In genomic region chr6:126836628-126837027, GRCm38 (mm10) we compare ENCODE assay signal across 28 mouse cellular contexts. TPM values are rescaled to one million over a fixed set of nuclear protein-coding genes. Genes with fewer than 3 reads are reported as not detected.
DNase-seq lines count a peak whose midpoint lies in the region; ATAC-seq and TF ChIP-seq lines count a peak whose summit lies in the region.
"Had no signal": no experiment of that assay in that cellular context is flagged by ENCODE, and none has a peak within 500 bp of the region (broad histone marks: within the 10 kb centered on the region; RNA-seq: fewer than 3 reads in every experiment).

No protein-coding gene starts in this region.

- TF ChIP-seq CTCF in liver, adult 2 months (IDR thresholded peaks at IDR 0.05; ENCODE audit: low read depth, low read length) = no peak
- TF ChIP-seq CTCF in left cerebral cortex, adult 2 months (IDR thresholded peaks at IDR 0.05) = no peak

- no peaks in the 10 kb centered on the region for H3K4me1 ChIP-seq in liver, adult 2 months (ENCODE audit: control insufficient read depth, insufficient read depth, low read length)
- H3K4me1 ChIP-seq: embryonic facial prominence, embryonic 15.5 days; forebrain, embryonic 10.5 days; hindbrain, embryonic 13.5 days had no signal

- H3K79me2 ChIP-seq in liver, adult 2 months (ENCODE audit: control insufficient read depth, insufficient read depth, low read length) = no peaks in the 10 kb centered on the region

- WGBS in liver, adult 2 months = 86% methylated on average over 8 of the region's 8 CpGs

- no peak for TF ChIP-seq POLR2A in liver, adult 2 months (IDR thresholded peaks at IDR 0.05; ENCODE audit: extremely low read depth, insufficient read depth, low read length)

- DNase-seq in liver, adult 2 months (ENCODE audit: extremely low read depth, low read depth, low spot score) = peak; percentile 17
- no peak for DNase-seq in liver
- peak; percentile 55 for DNase-seq in induced T-regulatory cell, adult 2 months (ENCODE audit: low read depth)
- no peak for DNase-seq in urinary bladder, postnatal 4 days (ENCODE audit: low spot score in 2 of 2)
- DNase-seq in frontal cortex, adult 2 months (ENCODE audit: extremely low spot score in 1 of 2, low spot score in 1 of 2) = no peak
- DNase-seq in left cerebral cortex, adult 2 months (ENCODE audit: extremely low spot score in 1 of 2, low spot score in 2 of 2) = no peak
- DNase-seq: adrenal gland, adult 8-10 months; adrenal gland, postnatal 36 days; cerebellum, adult 11 months; cerebellum, adult 8-10 months; cerebellum, postnatal 14 days; embryo, embryonic 11 days; gastrocnemius, postnatal 36 days; heart, adult 11 months; heart, postnatal 10 days; heart, postnatal 4 days had no signal

- no peak overlapping the region for H3K27ac ChIP-seq in liver, adult 2 months (replicated peaks; ENCODE audit: insufficient read depth, low read depth, low read length)
- H3K27ac ChIP-seq in left cerebral cortex, adult 2 months = no peak overlapping the region
- H3K27ac ChIP-seq: embryonic facial prominence, embryonic 15.5 days; forebrain, embryonic 10.5 days; hindbrain, embryonic 13.5 days; hindbrain, postnatal 0 days had no signal

- peaks cover 66% of the 10 kb centered on the region for H3K36me3 ChIP-seq in liver, adult 2 months (ENCODE audit: control insufficient read depth, insufficient read depth, low read length)

- peak; percentile 75 for ATAC-seq in CD4-positive, CD25-positive, alpha-beta regulatory T cell, adult 4 months
- ATAC-seq: forebrain, embryonic 14.5 days; hindbrain, postnatal 0 days; intestine, embryonic 16.5 days had no signal

- no peak overlapping the region for H3K9ac ChIP-seq in liver, adult 2 months (ENCODE audit: low read depth, low read length)
- H3K9ac ChIP-seq: embryonic facial prominence, embryonic 15.5 days; hindbrain, embryonic 13.5 days had no signal

- no peak overlapping the region for H3K4me3 ChIP-seq in liver, adult 2 months (ENCODE audit: insufficient read depth, low read depth, low read length)
- no peak overlapping the region for H3K4me3 ChIP-seq in left cerebral cortex, adult 2 months
- H3K4me3 ChIP-seq: embryonic facial prominence, embryonic 15.5 days; erythroblast, embryonic 14.5 days; forebrain, embryonic 10.5 days; hindbrain, embryonic 13.5 days had no signal

- H3K27me3 ChIP-seq in liver, adult 2 months (ENCODE audit: control insufficient read depth, insufficient read depth, low read length) = no peaks in the 10 kb centered on the region
- H3K27me3 ChIP-seq: embryonic facial prominence, embryonic 15.5 days; hindbrain, embryonic 13.5 days had no signal

- intact Hi-C loops in left cerebral cortex, adult 2 months (cut with DNase I) = no loop called here

RNA-seq across cellular contexts. Expression of gene Ndufa9, which starts 12.3 kb away (rescaled TPM):
- total RNA-seq in liver, adult 2 months (2014; rRNA removed) = 143 and 144 TPM in 2 replicates
- 125 and 132 TPM in 2 replicates for polyA plus RNA-seq in liver, adult 2 months (2012; rRNA removed)
- polyA plus RNA-seq in CD4-positive, CD25-positive, alpha-beta regulatory T cell, adult 4 months (2017; shearing (Covaris generic)) = 100 to 1,000 TPM; 170 to 192 TPM
- polyA plus RNA-seq in frontal cortex, adult 2 months (2012; rRNA removed) = 134 and 138 TPM in 2 replicates
- 100 to 1,000 TPM; 135 to 150 TPM for total RNA-seq in left cerebral cortex, adult 2 months (2021)

RNA-seq across cellular contexts. Expression of gene Akap3, which starts 16.3 kb away (rescaled TPM):
- total RNA-seq in liver, adult 2 months (2014; rRNA removed) = 0.09 TPM in 1 of 2 replicates, not detected in the other
- 0.02 TPM in 1 of 2 replicates, not detected in the other for polyA plus RNA-seq in liver, adult 2 months (2012; rRNA removed)
- not detected for polyA plus RNA-seq in CD4-positive, CD25-positive, alpha-beta regulatory T cell, adult 4 months (2017; shearing (Covaris generic))
- polyA plus RNA-seq in frontal cortex, adult 2 months (2012; rRNA removed) = 0.14 and 0.32 TPM in 2 replicates
- under 1 TPM; 0.18 to 0.35 TPM for total RNA-seq in left cerebral cortex, adult 2 months (2021)
- total RNA-seq: adrenal gland, adult 8-10 months; adrenal gland, postnatal 36 days; common myeloid progenitor, adult 5-6 weeks; gastrocnemius, adult 8-10 months; gastrocnemius, postnatal 36 days; heart, postnatal 10 days; heart, postnatal 4 days; hindbrain, postnatal 0 days had no signal
- polyA plus RNA-seq: embryonic facial prominence, embryonic 11.5 days; erythroblast, embryonic 14.5 days; heart, embryonic 14.5 days; intestine, embryonic 16.5 days had no signal

Comparison
In these comparisons a context has a peak if more than half of its experiments do, and no peak if none do; other contexts are left out.
1. DNase-seq: peak in liver, adult 2 months (single experiment) and induced T-regulatory cell, adult 2 months (single experiment); none in liver (single experiment), urinary bladder, postnatal 4 days (0 of 2), frontal cortex, adult 2 months (0 of 2) and left cerebral cortex, adult 2 months (0 of 2).